Mouse (Mus musculus): ENCODE data around the gene Fgf22. TPM values are rescaled to one million over a fixed set of nuclear protein-coding genes. Genes with fewer than 3 reads are reported as not detected.

The Fgf22 gene
- total RNA-seq, 2 experiments from 2014 or later = not detected

DNA sequence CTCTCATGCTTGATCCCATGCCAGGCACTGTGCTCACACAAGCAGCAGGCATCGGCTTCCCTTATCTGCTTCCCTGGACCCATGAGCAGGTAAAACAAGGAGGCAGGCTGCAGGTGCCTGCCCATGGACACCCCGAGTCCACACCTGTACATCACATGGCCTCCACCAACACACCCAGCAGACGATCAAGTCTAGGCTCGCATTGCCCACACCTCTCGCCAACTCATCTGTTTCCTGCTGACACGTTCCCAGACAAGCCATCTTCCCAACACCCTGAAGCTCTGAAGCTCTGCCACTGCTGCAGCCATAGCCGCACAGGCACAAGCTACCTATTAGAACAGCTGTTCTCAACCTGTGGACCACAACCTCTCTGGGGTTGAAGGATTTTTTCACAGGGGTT is 9.4 kb downstream of the Fgf22 start:
- peak overlapping the region; percentile 97 for H3K27ac ChIP-seq
- DNase-seq = no peak
- no peak for TF ChIP-seq CTCF (IDR thresholded peaks at IDR 0.05)
- no peak overlapping the region for H3K4me3 ChIP-seq
- intact Hi-C loops (cut with DNase I) = no loop called here

DNA sequence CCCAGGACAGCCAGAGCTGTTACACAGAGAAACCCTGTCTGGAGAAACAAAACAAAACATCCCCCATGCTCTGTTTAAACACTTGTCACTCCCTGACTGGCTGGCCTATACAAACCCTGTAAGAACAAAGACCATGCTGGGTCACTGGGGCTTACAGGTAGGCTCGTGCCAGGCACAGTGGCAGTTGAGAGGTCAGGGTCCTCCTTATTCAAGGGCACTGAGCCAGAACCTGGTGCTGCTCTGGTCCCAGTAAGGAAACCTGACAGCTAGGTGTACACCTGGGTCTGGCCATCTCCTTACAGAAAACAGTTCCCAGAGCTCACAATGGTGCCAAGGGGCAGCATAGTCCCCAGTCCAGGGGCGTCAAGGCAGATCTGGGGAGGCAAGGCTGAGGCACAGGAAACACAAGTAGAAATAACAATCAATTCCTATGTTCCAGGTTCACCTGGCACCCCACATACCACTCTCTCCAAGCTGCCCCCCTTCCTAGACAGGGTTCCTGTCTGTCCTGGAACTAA is 10.4 kb downstream of the Fgf22 start:
- H3K4me3 ChIP-seq = peak overlapping the region; percentile 99
- no peak for TF ChIP-seq CTCF (IDR thresholded peaks at IDR 0.05)
- H3K27ac ChIP-seq = peak overlapping the region; percentile 97
- intact Hi-C loops (cut with DNase I) = no loop called here
- no peak for DNase-seq

DNA sequence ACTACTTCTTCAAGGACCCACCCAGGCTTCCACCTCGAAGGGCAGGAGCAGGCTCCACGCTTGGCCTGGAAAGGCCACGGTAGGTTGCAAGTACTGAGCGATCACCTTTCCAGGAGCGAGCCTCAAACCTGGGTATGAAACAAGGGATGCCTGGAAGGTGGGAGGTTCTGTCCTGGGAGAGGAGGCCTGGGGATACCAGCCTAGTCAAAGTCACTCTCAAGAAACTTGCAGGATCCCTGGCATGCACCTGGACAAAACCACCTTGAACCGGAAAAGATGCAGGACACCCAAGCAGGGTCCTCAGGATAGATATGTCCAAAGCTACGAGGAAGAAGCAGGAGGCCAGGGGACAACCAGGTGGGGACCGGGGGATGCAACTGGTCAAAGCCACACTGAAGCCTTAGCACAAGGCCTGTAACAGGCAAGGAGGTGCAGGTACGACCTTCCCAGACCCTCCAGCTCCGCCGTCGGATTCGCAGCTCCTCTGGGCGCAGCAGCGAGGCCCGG is 11.2 kb downstream of the Fgf22 start:
- intact Hi-C loops (cut with DNase I) = no loop called here
- DNase-seq = no peak
- peak overlapping the region; percentile 97 for H3K27ac ChIP-seq
- H3K4me3 ChIP-seq = peak overlapping the region; percentile 99
- no peak for TF ChIP-seq CTCF (IDR thresholded peaks at IDR 0.05)

DNA sequence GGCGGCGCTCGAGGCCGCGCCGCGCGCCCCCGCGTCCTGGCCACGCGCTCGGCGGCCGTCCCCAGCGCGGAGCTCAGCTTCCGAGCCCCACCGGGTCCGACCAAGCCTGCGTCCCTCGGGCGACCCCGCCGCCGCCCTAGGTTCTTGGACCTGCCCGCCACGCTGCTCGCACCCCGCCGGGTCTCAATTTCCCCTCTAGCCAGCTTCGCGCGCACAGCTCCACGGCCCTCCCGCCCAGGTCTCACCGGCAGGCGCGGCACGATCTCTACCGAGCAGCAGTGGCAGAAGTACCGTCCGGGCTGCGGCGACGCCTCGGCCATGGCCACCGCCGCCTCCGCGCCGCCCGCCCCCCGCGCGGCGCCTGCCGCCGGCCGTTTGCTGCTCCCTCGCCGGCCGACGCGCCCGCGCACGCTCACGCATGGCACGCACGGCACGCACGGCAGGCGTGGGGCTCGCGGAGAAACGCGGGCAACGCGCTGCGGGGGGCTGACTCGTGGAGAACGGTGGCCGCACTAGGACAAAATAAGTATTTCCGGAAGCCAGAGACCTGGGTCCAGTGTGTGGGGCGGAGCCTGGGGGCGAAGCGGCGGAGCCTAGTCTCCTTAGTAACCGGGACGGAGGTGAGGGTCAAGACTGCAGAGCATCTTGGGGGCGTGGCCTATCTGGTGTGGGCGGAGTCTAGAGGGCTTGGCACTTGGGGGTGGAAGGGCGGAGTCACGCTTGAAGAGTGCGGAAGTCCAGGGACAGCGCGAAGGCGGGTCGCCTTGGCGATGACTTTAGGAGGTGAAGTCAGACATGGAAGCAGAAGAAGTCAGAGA is 11.8 kb downstream of the Fgf22 start, which contains the start of gene Rnf126:
Rnf126 (minus strand) TSS at position 445 of the 818 bp plus-strand sequence.
- peak within 1 kb of the TSS; percentile 97 for H3K27ac ChIP-seq
- peak within 1 kb of the TSS; percentile 99 for H3K4me3 ChIP-seq
- TF ChIP-seq CTCF (IDR thresholded peaks at IDR 0.05) = no peak
- peak; percentile 99 for DNase-seq
- intact Hi-C loops (cut with DNase I) = loop anchor here (1.0 kb wide), 1 partner anchor 13 kb away; no protein-coding TSS in a partner anchor

DNA sequence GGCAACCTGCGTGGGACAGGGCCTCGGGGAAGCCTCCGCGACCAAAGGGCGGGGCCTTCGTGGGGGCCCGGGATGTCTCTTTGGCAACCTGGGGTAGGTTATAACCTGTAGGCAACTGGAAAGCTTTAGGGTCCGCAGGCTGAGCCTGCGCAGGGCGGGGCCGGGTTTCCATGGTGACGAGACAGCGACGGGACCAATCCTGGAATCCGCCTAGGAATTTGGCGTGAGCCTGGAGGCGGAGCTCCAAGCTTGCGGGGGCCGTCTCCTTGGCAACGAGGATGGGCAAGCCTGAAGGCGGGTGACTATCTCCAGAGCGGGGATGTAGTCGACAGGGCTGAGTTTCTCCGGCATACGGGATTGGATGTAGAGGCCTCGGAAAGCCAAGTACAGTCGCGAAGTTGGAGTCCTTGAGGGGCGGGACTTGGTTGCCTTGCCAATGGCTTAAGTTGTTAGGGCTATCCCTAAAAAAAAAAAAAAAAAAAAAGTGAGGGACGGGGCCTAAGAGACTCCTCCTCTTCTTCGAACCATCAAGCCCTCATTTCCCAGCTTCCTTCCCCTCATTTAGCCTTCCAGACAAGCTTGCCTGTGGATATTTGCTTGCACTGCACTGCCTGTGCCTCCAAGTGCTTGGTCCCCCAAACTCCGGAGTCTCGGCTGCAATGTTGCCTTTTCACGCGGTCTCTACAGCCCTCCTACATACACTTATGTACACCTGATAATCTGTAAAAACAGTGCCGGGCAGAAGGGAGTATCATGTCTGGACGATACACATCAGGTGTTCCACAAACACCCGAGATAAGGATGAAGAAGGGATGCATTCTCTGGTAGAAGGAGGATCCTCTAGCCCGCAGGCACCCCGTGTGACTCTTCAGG is 12.7 kb downstream of the Fgf22 start:
- peak; percentile 94 for DNase-seq
- intact Hi-C loops (cut with DNase I) = loop anchor here (1.0 kb wide), 1 partner anchor 12 kb away; no protein-coding TSS in a partner anchor

DNA sequence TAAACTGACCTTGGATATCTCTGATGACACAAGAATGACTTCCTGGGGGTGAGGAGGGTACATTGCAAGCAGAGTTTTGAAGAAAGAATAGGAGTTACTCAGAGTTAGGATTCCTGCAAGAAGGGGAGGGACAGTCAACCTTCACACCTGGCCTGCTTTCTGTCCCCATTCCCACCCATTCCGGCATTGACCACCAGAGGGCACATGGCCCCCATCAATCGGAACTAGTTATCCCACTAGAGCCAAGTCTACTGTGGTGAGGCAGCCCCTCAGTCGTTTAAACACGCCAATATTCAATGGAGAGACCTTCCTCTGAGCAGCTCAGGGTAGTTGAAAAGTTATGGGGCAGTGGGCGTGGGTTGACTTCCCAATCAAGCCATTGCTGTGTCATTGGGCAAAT is 13.5 kb downstream of the Fgf22 start:
- intact Hi-C loops (cut with DNase I) = no loop called here
- peak; percentile 69 for DNase-seq
- Histone ChIP-seq H3K27ac (no peak overlapping the region), H3K4me3 (no peak overlapping the region)
- peak; percentile 80 for TF ChIP-seq CTCF (IDR thresholded peaks at IDR 0.05)

More for the DNA sequence above, 12.7 kb downstream of the Fgf22 start:
- TF ChIP-seq CTCF (IDR thresholded peaks at IDR 0.05) = no peak
- H3K4me3 ChIP-seq = peak overlapping the region; percentile 99
- H3K27ac ChIP-seq = peak overlapping the region; percentile 97

DNA sequence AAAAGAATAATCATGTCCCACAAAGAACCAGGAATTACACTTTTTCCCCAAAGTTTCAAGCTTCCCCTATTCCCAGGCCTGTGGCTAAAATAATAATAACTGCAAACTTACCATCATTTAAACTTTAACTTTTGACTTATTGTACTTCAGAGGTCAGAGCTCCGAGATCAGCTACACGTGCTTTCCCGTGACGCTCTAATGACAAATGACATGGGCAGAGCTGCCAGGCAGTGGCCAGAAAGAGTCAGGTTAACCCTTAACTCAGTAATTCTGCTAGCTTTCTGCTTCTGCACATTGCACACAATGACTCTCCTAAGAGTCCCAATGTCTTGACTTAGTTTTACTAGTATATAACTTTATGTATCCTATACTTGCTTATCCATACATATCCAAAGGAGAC is 14.5 kb downstream of the Fgf22 start:
- Histone ChIP-seq H3K27ac (no peak overlapping the region), H3K4me3 (no peak overlapping the region)
- no peak for TF ChIP-seq CTCF (IDR thresholded peaks at IDR 0.05)
- DNase-seq = no peak
- intact Hi-C loops (cut with DNase I) = no loop called here

DNA sequence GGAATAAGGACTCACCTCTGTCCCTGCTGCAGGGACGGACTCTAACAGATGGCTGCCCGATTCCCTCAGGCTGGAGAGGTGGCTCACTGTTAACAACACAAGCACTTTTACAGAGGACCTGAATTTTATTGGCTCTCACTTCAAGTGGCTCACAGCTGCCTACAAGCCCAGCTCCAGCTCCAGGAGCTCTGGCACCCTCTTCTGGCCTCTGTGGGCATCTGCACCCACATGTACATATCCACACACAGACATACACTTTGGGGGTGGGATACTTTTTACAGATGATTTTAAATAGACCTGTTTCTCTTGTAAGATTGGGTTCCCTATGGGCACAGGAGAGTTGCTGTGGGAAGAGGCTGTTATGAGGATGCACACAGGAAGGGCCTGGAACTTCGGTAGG is 17.4 kb downstream of the Fgf22 start:
- intact Hi-C loops (cut with DNase I) = no loop called here
- Histone ChIP-seq H3K4me3 (no peak overlapping the region), H3K27ac (no peak overlapping the region)
- no peak for DNase-seq
- 0 out of 2 replicates have a peak, but pooled peaks have one; percentile 6 for TF ChIP-seq CTCF (IDR thresholded peaks at IDR 0.05)

DNA sequence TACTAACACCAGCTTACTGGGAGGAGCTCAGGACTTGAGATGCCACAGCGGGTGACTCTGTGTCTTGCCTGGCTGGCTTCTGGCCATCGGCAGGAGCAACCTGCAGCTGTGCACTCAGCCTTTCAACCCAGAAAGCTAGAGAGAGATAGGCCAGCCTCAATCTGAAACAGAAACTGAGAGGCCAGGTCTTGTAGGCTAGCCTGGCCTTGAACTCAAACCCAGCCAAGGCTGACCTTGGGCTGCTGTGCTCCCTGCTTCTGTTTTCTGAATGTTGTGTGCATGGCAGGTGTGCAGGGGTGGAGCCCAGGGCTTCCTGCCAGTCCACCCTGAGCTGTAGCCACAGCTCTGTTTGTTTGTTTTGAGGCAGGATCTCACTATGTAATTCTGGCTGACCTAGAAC is 18.3 kb downstream of the Fgf22 start:
- no peak for TF ChIP-seq CTCF (IDR thresholded peaks at IDR 0.05)
- intact Hi-C loops (cut with DNase I) = no loop called here
- no peak for DNase-seq
- Histone ChIP-seq H3K27ac (no peak overlapping the region), H3K4me3 (no peak overlapping the region)

DNA sequence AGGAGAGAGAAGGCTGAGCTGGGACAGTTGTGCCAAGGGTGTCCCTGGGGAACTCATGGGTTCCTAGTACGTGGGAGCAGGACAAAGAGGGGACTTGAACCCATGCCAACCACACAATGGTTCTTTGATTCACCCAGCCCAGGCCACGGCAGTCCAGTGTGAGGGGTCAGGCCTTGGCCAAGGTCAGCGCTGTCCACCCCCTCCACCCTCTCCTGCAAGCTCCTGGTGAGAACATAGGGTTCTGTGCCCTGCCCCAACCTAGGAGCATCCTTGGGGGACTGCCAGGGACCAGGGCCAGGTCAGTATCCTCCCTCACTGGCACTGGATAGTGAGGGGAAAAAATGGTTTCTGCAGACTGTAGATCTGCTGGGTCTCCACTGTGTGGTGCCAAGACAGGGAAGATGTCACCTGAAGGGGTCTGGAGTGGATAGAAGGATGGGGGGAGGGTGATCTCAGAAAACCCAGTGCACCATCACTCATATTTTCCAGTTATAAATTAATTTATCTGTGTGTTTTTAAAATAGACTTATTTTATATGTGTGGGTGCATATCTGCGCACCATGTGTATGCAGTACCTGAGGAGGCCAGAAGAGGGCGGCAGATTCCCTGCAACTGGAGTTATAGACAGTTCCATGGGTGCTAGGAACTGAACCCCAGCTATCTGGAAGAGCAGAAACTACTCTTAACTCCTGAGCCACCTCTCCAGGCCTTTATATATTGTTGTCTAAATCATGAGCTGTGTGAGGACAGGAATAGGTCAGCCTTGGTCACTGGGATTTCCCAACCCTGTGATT is 19.8 kb downstream of the Fgf22 start:
- Histone ChIP-seq H3K4me3 (no peak overlapping the region), H3K27ac (no peak overlapping the region)
- intact Hi-C loops (cut with DNase I) = no loop called here
- no peak for DNase-seq
- peak; percentile 47 for TF ChIP-seq CTCF (IDR thresholded peaks at IDR 0.05)

DNA sequence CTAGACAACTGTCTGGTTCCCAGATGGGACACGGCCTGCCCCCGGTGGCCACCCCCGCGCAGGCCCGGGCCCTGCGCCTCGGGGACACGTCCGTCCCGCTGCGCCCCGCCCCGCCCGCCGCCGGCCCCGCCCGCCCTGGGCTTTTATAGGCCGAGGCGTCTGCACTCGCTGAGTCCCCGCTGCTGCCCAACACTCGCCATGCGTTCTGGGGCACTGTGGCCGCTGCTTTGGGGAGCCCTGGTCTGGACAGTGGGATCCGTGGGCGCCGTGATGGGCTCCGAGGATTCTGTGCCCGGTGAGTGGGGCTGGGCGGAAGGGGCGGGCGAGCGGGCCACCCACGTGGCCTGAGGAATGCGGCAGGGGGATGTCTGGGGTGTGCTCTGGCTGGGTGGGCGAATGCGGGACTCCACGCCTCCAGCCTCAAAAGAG is 22.2 kb downstream of the Fgf22 start, which contains the start of gene Fstl3:
Fstl3 (plus strand) TSS at position 170 of the 429 bp plus-strand sequence.
- intact Hi-C loops (cut with DNase I) = no loop called here
- TF ChIP-seq CTCF (IDR thresholded peaks at IDR 0.05) = no peak; the same call in 1 of the 2 replicates
- peak within 1 kb of the TSS; percentile 72 for H3K4me3 ChIP-seq
- H3K27ac ChIP-seq = peak within 1 kb of the TSS; percentile 67
- peak; percentile 61 for DNase-seq
